Mouse (Mus musculus): ENCODE data around the gene Mettl21c. TPM values are rescaled to one million over a fixed set of nuclear protein-coding genes. Genes with fewer than 3 reads are reported as not detected.

Mettl21c gene
- total RNA-seq (2023) = not detected

DNA sequence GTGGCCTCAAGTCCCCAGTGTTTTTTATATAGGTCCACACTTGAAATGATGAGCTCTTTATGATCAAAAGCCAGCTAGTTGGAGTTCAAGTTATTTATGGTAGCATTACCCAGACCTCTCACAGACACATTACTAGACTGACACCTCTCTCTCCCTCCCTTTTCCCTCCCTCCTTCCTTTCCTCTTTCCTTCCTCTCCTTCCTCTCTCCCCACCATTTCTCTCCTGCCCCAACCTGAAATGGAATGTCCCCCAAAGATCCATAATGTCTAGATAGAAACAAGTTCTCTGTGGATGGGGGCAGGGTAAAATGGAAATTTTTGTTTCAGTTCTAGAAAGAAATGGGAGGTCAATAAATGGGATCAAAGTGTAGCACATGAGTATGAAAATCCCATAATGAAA, at the start of gene Mettl21c:
Mettl21c (minus strand) TSS at position 101 of the 400 bp plus-strand sequence.

DNA sequence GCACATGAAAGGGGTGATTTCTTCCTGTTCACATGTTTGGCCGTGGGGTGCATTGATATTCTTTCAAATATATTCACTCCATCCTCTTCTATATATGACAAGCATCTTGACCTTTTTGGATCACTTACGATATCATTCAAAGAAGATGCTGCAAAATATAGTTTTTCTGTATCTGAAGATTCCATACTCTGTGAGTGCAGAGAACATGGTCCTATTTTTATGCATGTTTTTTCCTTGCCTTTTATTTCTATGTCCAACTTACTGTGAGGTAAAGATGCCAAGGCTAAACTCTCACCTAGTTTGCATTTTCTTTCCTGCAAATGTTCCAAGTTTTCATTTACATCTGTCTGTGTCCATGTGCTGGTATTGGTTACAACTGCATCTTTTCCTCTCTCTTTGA, 42.0 kb upstream of the Mettl21c start, which contains the start of gene Gm8251:
Gm8251 (minus strand) TSS at position 101 of the 400 bp plus-strand sequence.

Other genes starting within 250 kb of the Mettl21c start
- 10 to 100 TPM; 12.6 to 19.2 TPM for gene Uxs1, start 192.2 kb downstream of the Mettl21c start, total RNA-seq (2023)
- gene Tpp2, start 86.4 kb downstream of the Mettl21c start, total RNA-seq (2023) = 10 to 100 TPM; 40.6 to 44.3 TPM
- gene Gm8251, start 41.9 kb upstream of the Mettl21c start, total RNA-seq (2023) = under 1 TPM in 1 of 2 experiments, not detected in 1; 0.07 TPM
- gene Tex30, start 82.4 kb upstream of the Mettl21c start, total RNA-seq (2023) = 10 to 100 TPM; 12.1 to 12.6 TPM
- gene Kdelc1, start 98.8 kb upstream of the Mettl21c start, total RNA-seq (2023) = 1 to 10 TPM; 5.4 to 6.7 TPM
- gene Bivm, start 98.9 kb upstream of the Mettl21c start, total RNA-seq (2023) = 1 to 10 TPM; 4.7 to 5.3 TPM
- gene Ercc5, start 127.7 kb upstream of the Mettl21c start, total RNA-seq (2023) = 1 to 10 TPM; 7.3 to 9.2 TPM
- gene Mettl21e, start 198.9 kb upstream of the Mettl21c start, total RNA-seq (2023) = not detected

Data from neutrophil, adult 59 days (primary cell).